Mouse (Mus musculus) ES-Bruce4 (cell line): ENCODE measurements at regions not wholly inside any gene's neighbourhood (a gene's known extent, or its start where the extent isn't known, plus 50 kb on each side); places are given as distances from the start of the nearest gene placed in this dataset.

Experiments used
- CTCF ChIP-seq: IDR thresholded peaks from one replicate; pipeline ENCODE4 v1.8.1; 2011; ENCODE audit warnings: low read depth, low read length
- EP300 ChIP-seq: IDR thresholded peaks from 2 replicates; pipeline ENCODE4 v1.6.1; 2011; ENCODE audit warnings: low read depth, low read length; ENCODE audit not compliant: insufficient read depth

- TF ChIP-seq CTCF (no peak), EP300 (0 out of 2 replicates have a peak, but pooled peaks have one; percentile 28)
Measured at GRCm38 (mm10) chr4:31012006-31012405, 951.9 kb upstream of the Map3k7 start.
